Mouse (Mus musculus): ENCODE measurements at regions not wholly inside any gene's neighbourhood (a gene's known extent, or its start where the extent isn't known, plus 50 kb on each side); places are given as distances from the start of the nearest gene placed in this dataset.

DNA sequence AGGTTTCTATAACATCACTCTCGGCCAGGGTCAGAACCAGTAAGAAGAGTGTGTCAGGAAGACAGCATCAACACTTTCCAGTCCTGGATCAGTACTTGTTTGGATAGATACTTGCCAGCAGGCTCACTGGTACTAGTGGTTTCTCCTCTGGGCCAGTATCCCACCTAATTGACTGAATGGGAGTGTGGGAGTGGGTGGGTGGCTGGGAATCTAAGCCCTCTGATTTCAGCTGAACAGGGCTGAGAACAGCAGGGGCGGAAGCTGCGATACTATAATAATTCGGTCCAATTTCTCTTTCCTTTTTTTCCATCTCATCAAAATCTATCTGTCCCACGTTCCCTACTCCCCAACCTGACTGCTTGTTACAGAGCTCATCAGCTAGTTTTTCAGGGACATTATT, 217.0 kb downstream of the Rnf144b start:
- no peak overlapping the region for H3K4me3 ChIP-seq (ENCODE audit: insufficient read depth, low read depth, low read length)
- 63% methylated on average over 5 of the region's 5 CpGs for WGBS
- H3K4me1 ChIP-seq (ENCODE audit: control insufficient read depth, insufficient read depth, low read length): peaks cover 12% of the 10 kb centered on the region
- H3K27ac ChIP-seq (ENCODE audit: insufficient read depth, low read depth, low read length): no peak overlapping the region
- no peak for TF ChIP-seq CTCF (IDR thresholded peaks at IDR 0.05; ENCODE audit: insufficient read depth, low read depth, low read length)
- TF ChIP-seq POLR2A (IDR thresholded peaks at IDR 0.05; ENCODE audit: insufficient read depth, low read depth, low read length): no peak

GRCm38 (mm10) chr13:47342361-47342760, 219.9 kb downstream of the Rnf144b start:
- Histone ChIP-seq H3K27ac (ENCODE audit: insufficient read depth, low read depth, low read length) (no peak overlapping the region), H3K4me3 (ENCODE audit: insufficient read depth, low read depth, low read length) (no peak overlapping the region), H3K4me1 (ENCODE audit: control insufficient read depth, insufficient read depth, low read length) (no peaks in the 10 kb centered on the region)
- WGBS: 100% methylated on average over 1 of the region's 1 CpGs
- no peak for TF ChIP-seq POLR2A (IDR thresholded peaks at IDR 0.05; ENCODE audit: insufficient read depth, low read depth, low read length)
- no peak for TF ChIP-seq CTCF (IDR thresholded peaks at IDR 0.05; ENCODE audit: insufficient read depth, low read depth, low read length)

DNA sequence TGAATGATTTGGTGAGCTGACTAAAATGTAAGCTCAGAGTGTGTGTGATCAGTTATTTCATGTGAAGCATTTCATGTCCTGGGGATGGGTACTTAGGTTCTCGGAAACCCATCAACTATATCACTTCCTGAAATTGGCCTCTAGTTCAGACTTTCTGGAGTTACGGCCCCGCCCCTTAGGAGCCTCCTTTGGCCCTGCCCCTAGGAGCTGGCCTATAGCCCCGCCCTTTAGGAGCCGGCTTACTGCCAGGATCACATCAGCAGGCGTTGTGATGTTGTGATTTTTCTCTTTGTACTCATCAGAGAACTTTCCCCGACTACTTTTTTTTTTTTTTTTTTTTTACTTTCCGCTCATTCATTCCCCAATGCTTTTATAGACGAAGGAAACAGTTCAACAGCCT, 223.1 kb downstream of the Rnf144b start:
- TF ChIP-seq CTCF (IDR thresholded peaks at IDR 0.05; ENCODE audit: insufficient read depth, low read depth, low read length) (no peak), POLR2A (IDR thresholded peaks at IDR 0.05; ENCODE audit: insufficient read depth, low read depth, low read length) (no peak)
- Histone ChIP-seq H3K4me3 (ENCODE audit: insufficient read depth, low read depth, low read length) (no peak overlapping the region), H3K27ac (ENCODE audit: insufficient read depth, low read depth, low read length) (no peak overlapping the region), H3K4me1 (ENCODE audit: control insufficient read depth, insufficient read depth, low read length) (no peaks in the 10 kb centered on the region)
- WGBS: 44% methylated on average over 9 of the region's 9 CpGs

- H3K27ac ChIP-seq (ENCODE audit: insufficient read depth, low read depth, low read length): no peak overlapping the region
- TF ChIP-seq POLR2A (IDR thresholded peaks at IDR 0.05; ENCODE audit: insufficient read depth, low read depth, low read length): no peak
- no peak for TF ChIP-seq CTCF (IDR thresholded peaks at IDR 0.05; ENCODE audit: insufficient read depth, low read depth, low read length)
- WGBS: 84% methylated on average over 6 of the region's 6 CpGs
- no peaks in the 10 kb centered on the region for H3K4me1 ChIP-seq (ENCODE audit: control insufficient read depth, insufficient read depth, low read length)
- H3K4me3 ChIP-seq (ENCODE audit: insufficient read depth, low read depth, low read length): no peak overlapping the region
These were observed 225.4 kb downstream of the Rnf144b start for GRCm38 (mm10) chr13:47347835-47348234.

DNA sequence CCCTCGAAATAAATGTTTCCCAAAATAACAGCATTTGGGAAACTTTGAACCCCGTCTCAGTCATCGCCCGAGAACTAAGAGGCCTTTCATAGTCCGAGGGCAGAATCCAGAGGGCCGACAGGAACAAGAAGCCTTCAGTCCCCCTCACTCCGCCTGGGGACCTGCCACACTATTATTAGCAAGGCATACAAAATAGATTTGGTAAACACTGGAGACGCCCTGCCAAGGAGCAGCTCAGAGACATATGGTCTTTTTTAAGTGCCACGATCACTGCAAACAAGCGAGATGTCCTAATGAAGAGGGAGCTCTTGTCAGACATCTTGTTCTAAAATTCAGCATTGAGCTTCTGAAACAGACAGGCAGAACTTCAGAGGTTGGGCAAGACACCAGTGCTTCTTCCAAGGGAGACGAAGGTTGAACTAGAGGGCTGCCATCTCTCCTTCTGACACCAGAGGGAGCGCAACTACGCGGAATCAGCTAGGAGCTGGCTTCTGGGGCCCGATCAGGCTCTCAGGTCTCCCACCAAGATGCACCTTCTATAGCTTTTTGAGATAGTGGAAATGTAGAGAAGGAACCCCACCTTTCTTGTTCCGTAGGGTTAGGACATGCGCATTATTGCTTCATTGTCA, 226.2 kb downstream of the Rnf144b start:
- Histone ChIP-seq H3K27ac (ENCODE audit: insufficient read depth, low read depth, low read length) (no peak overlapping the region), H3K4me3 (ENCODE audit: insufficient read depth, low read depth, low read length) (no peak overlapping the region), H3K4me1 (ENCODE audit: control insufficient read depth, insufficient read depth, low read length) (no peaks in the 10 kb centered on the region)
- WGBS: 16% methylated on average over 17 of the region's 17 CpGs
- TF ChIP-seq CTCF (IDR thresholded peaks at IDR 0.05; ENCODE audit: insufficient read depth, low read depth, low read length) (peak; percentile 87), POLR2A (IDR thresholded peaks at IDR 0.05; ENCODE audit: insufficient read depth, low read depth, low read length) (no peak)

DNA sequence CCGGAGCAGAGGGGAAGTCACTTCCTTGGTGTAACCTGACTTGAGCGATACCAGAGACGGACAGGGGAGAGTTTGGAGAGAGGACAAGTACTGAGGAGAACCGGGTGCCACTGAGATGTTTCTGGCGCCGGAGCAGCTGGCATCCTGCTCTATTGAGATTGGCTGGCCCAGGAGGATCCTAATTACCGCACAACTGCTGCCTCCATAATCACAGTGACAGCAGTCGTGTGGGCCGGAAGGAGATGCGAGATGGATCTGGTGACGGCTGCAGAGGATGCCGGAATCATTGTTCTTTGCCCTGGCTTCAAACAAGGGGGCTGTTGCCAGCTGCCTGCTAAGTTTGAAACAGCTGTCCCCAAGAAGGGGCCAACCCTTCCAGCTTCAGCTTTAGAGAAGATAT, 232.0 kb downstream of the Rnf144b start:
- H3K4me1 ChIP-seq (ENCODE audit: control insufficient read depth, insufficient read depth, low read length): peaks cover 6% of the 10 kb centered on the region
- no peak overlapping the region for H3K4me3 ChIP-seq (ENCODE audit: insufficient read depth, low read depth, low read length)
- WGBS: 23% methylated on average over 12 of the region's 12 CpGs
- TF ChIP-seq POLR2A (IDR thresholded peaks at IDR 0.05; ENCODE audit: insufficient read depth, low read depth, low read length): no peak
- no peak for TF ChIP-seq CTCF (IDR thresholded peaks at IDR 0.05; ENCODE audit: insufficient read depth, low read depth, low read length)
- H3K27ac ChIP-seq (ENCODE audit: insufficient read depth, low read depth, low read length): no peak overlapping the region

- TF ChIP-seq POLR2A (IDR thresholded peaks at IDR 0.05; ENCODE audit: insufficient read depth, low read depth, low read length) (no peak), CTCF (IDR thresholded peaks at IDR 0.05; ENCODE audit: insufficient read depth, low read depth, low read length) (no peak)
- Histone ChIP-seq H3K27ac (ENCODE audit: insufficient read depth, low read depth, low read length) (no peak overlapping the region), H3K4me3 (ENCODE audit: insufficient read depth, low read depth, low read length) (no peak overlapping the region), H3K4me1 (ENCODE audit: control insufficient read depth, insufficient read depth, low read length) (peaks cover 6% of the 10 kb centered on the region)
- WGBS: 57% methylated on average over 5 of the region's 5 CpGs
These were observed 232.7 kb downstream of the Rnf144b start for GRCm38 (mm10) chr13:47355169-47355568.

- H3K27ac ChIP-seq (ENCODE audit: insufficient read depth, low read depth, low read length): no peak overlapping the region
- no peak for TF ChIP-seq POLR2A (IDR thresholded peaks at IDR 0.05; ENCODE audit: insufficient read depth, low read depth, low read length)
- TF ChIP-seq CTCF (IDR thresholded peaks at IDR 0.05; ENCODE audit: insufficient read depth, low read depth, low read length): no peak
- H3K4me1 ChIP-seq (ENCODE audit: control insufficient read depth, insufficient read depth, low read length): peaks cover 6% of the 10 kb centered on the region
- H3K4me3 ChIP-seq (ENCODE audit: insufficient read depth, low read depth, low read length): no peak overlapping the region
- 69% methylated on average over 9 of the region's 9 CpGs for WGBS
These were observed 236.5 kb downstream of the Rnf144b start for GRCm38 (mm10) chr13:47358986-47359385.

- H3K27ac ChIP-seq (ENCODE audit: insufficient read depth, low read depth, low read length): no peak overlapping the region
- WGBS: 88% methylated on average over 7 of the region's 7 CpGs
- no peak for TF ChIP-seq CTCF (IDR thresholded peaks at IDR 0.05; ENCODE audit: insufficient read depth, low read depth, low read length)
- TF ChIP-seq POLR2A (IDR thresholded peaks at IDR 0.05; ENCODE audit: insufficient read depth, low read depth, low read length): no peak
These were observed 243.3 kb downstream of the Rnf144b start for GRCm38 (mm10) chr13:47365776-47366175.

More at GRCm38 (mm10) chr13:47365776-47366175, 243.3 kb downstream of the Rnf144b start:
- no peaks in the 10 kb centered on the region for H3K4me1 ChIP-seq (ENCODE audit: control insufficient read depth, insufficient read depth, low read length)
- no peak overlapping the region for H3K4me3 ChIP-seq (ENCODE audit: insufficient read depth, low read depth, low read length)

All from olfactory bulb, adult 2 months (tissue).